In genomic region chr5:114570791-114571450, GRCm38 (mm10) we compare ENCODE assay signal across 8 mouse cellular contexts. TPM values are rescaled to one million over a fixed set of nuclear protein-coding genes. Genes with fewer than 3 reads are reported as not detected.
DNase-seq lines count a peak whose midpoint lies in the region; ATAC-seq lines count a peak whose summit lies in the region.

No protein-coding gene starts in this region.

- WGBS in heart, embryonic 14.5 days: 10% methylated on average over 14 of the region's 14 CpGs
- WGBS in embryonic facial prominence, embryonic 10.5 days: 3% methylated on average over 14 of the region's 14 CpGs
- WGBS in intestine, embryonic 14.5 days: 10% methylated on average over 14 of the region's 14 CpGs
- WGBS in midbrain, embryonic 16.5 days: 3% methylated on average over 14 of the region's 14 CpGs

- no peak for DNase-seq in heart, postnatal 25 days (ENCODE audit: low spot score)
- DNase-seq in embryonic facial prominence, embryonic 10.5 days (ENCODE audit: low spot score): no peak
- peak; percentile 65 for DNase-seq in intestine, embryonic 14.5 days (ENCODE audit: low spot score)
- DNase-seq in right cerebral cortex, adult 18-20 months: no peak
- no peak for DNase-seq in frontal cortex, postnatal 10 days (ENCODE audit: low spot score in 2 of 2)
- DNase-seq in urinary bladder, postnatal 4 days (ENCODE audit: low spot score in 2 of 2): no peak

- H3K9ac ChIP-seq in heart, embryonic 14.5 days (ENCODE audit: low read length): peak overlapping the region; percentile 54; the same call in 1 of the 2 replicates
- H3K9ac ChIP-seq in intestine, embryonic 14.5 days (ENCODE audit: low read length): peak overlapping the region; percentile 5; the same call in 1 of the 2 replicates
- H3K9ac ChIP-seq in midbrain, embryonic 16.5 days (ENCODE audit: low read depth, low read length): peak overlapping the region; percentile 76

- ATAC-seq in heart, embryonic 14.5 days (ENCODE audit: insufficient number of reproducible peaks, insufficient read depth, low FRiP score, low read depth): no peak
- no peak for ATAC-seq in intestine, embryonic 14.5 days (replicated peaks; ENCODE audit: low FRiP score, low TSS enrichment, low read depth)
- ATAC-seq in midbrain, embryonic 16.5 days: no peak

- intact Hi-C loops in heart, postnatal 25 days (cut with DNase I): loop anchor here (5.0 kb wide), 1 partner anchor 36 kb away; no protein-coding TSS in a partner anchor

- peak overlapping the region; percentile 67 for H3K4me2 ChIP-seq in heart, embryonic 14.5 days (ENCODE audit: low read length)
- peak overlapping the region; percentile 60 for H3K4me2 ChIP-seq in intestine, embryonic 14.5 days (ENCODE audit: low read length)
- H3K4me2 ChIP-seq in midbrain, embryonic 16.5 days (ENCODE audit: low read length): peak overlapping the region; percentile 86

- peak overlapping the region in 1 of 2 experiments; percentile 37; a peak in 2 of 4 replicates for H3K4me3 ChIP-seq in heart, embryonic 14.5 days (ENCODE audit: control insufficient read depth in 1 of 2, insufficient read depth in 1 of 2, low read depth in 1 of 2, low read length in 2 of 2)
- H3K4me3 ChIP-seq in embryonic facial prominence, embryonic 10.5 days: peak overlapping the region; percentile 82
- H3K4me3 ChIP-seq in intestine, embryonic 14.5 days (ENCODE audit: low read depth, low read length): peak overlapping the region; percentile 35
- H3K4me3 ChIP-seq in midbrain, embryonic 16.5 days (ENCODE audit: low read depth, low read length): peak overlapping the region; percentile 59

- peaks cover 50% of the 10 kb centered on the region for H3K27me3 ChIP-seq in heart, embryonic 14.5 days (ENCODE audit: control insufficient read depth, insufficient read depth, low read length)
- H3K27me3 ChIP-seq in embryonic facial prominence, embryonic 10.5 days (replicated peaks; ENCODE audit: low read depth, poor library complexity, severe bottlenecking): peaks cover 81% of the 10 kb centered on the region
- H3K27me3 ChIP-seq in intestine, embryonic 14.5 days (replicated peaks; ENCODE audit: control insufficient read depth, insufficient read depth, low read length): peaks cover 9% of the 10 kb centered on the region; the same call in 1 of the 2 replicates
- no peaks in the 10 kb centered on the region for H3K27me3 ChIP-seq in midbrain, embryonic 16.5 days (ENCODE audit: control insufficient read depth, insufficient read depth, low read depth, low read length)

- H3K9me3 ChIP-seq in heart, embryonic 14.5 days (ENCODE audit: control insufficient read depth, low read length): no peaks in the 10 kb centered on the region
- H3K9me3 ChIP-seq in embryonic facial prominence, embryonic 10.5 days: no peaks in the 10 kb centered on the region
- no peaks in the 10 kb centered on the region for H3K9me3 ChIP-seq in intestine, embryonic 14.5 days (ENCODE audit: control insufficient read depth, low read length)
- no peaks in the 10 kb centered on the region for H3K9me3 ChIP-seq in midbrain, embryonic 16.5 days (replicated peaks; ENCODE audit: control insufficient read depth, low read length, poor library complexity, severe bottlenecking)

- H3K4me1 ChIP-seq in heart, embryonic 14.5 days (ENCODE audit: control insufficient read depth in 2 of 2, insufficient read depth in 2 of 2, low read length in 2 of 2): peaks cover 21 to 51% of the 10 kb centered on the region in 2 experiments
- H3K4me1 ChIP-seq in embryonic facial prominence, embryonic 10.5 days: peaks cover 92% of the 10 kb centered on the region
- peaks cover 59% of the 10 kb centered on the region for H3K4me1 ChIP-seq in intestine, embryonic 14.5 days (replicated peaks; ENCODE audit: control insufficient read depth, insufficient read depth, low read length)
- peaks cover 61% of the 10 kb centered on the region for H3K4me1 ChIP-seq in midbrain, embryonic 16.5 days (ENCODE audit: control insufficient read depth, insufficient read depth, low read length)

- H3K36me3 ChIP-seq in heart, embryonic 14.5 days (ENCODE audit: control insufficient read depth, insufficient read depth, low read length): no peaks in the 10 kb centered on the region
- no peaks in the 10 kb centered on the region for H3K36me3 ChIP-seq in embryonic facial prominence, embryonic 10.5 days (replicated peaks)
- H3K36me3 ChIP-seq in intestine, embryonic 14.5 days (ENCODE audit: control insufficient read depth, insufficient read depth, low read length): no peaks in the 10 kb centered on the region
- no peaks in the 10 kb centered on the region for H3K36me3 ChIP-seq in midbrain, embryonic 16.5 days (ENCODE audit: control insufficient read depth, insufficient read depth, low read length)

- no peak overlapping the region for H3K27ac ChIP-seq in heart, embryonic 14.5 days (replicated peaks in 1 of 2; ENCODE audit: control insufficient read depth in 1 of 2, insufficient read depth in 1 of 2, low read depth in 2 of 2, low read length in 2 of 2)
- peak overlapping the region; percentile 58 for H3K27ac ChIP-seq in embryonic facial prominence, embryonic 10.5 days (replicated peaks)
- no peak overlapping the region for H3K27ac ChIP-seq in intestine, embryonic 14.5 days (ENCODE audit: low read depth)
- H3K27ac ChIP-seq in midbrain, embryonic 16.5 days (ENCODE audit: low read length): peak overlapping the region; percentile 87

RNA-seq across cellular contexts. Expression of gene Fam222a, which starts 3.1 kb away (rescaled TPM):
- 0.65 and 0.96 TPM in 2 replicates for polyA plus RNA-seq in heart, embryonic 14.5 days (2014; fragmentation: Nextera tagmentation; extraction: Ambion mirVana)
- 1 to 10 TPM; 2.4 to 4.2 TPM for total RNA-seq in heart, postnatal 25 days (2021)
- polyA plus RNA-seq in embryonic facial prominence, embryonic 10.5 days (2016; fragmentation: Nextera tagmentation; extraction: Ambion mirVana): 2.3 and 3.8 TPM in 2 replicates
- polyA plus RNA-seq in intestine, embryonic 14.5 days (2014; fragmentation: Nextera tagmentation; extraction: Ambion mirVana): 4.9 and 7.1 TPM in 2 replicates
- polyA plus RNA-seq in midbrain, embryonic 16.5 days (2015; fragmentation: Nextera tagmentation; extraction: Ambion mirVana): 5.3 and 6.0 TPM in 2 replicates

Comparison
In these comparisons a context has a peak if more than half of its experiments do, and no peak if none do; other contexts are left out.
1. H3K27ac ChIP-seq: peak in embryonic facial prominence, embryonic 10.5 days (single experiment) and midbrain, embryonic 16.5 days (single experiment); none in heart, embryonic 14.5 days (0 of 2) and intestine, embryonic 14.5 days (single experiment).
2. H3K9ac ChIP-seq: peak in every context shown above with its lines; median percentile 76 in midbrain, embryonic 16.5 days; 54 in heart, embryonic 14.5 days; 5 in intestine, embryonic 14.5 days.
3. Peak in every context shown above with its lines, with median percentiles within 50 percentile points of each other: H3K4me2 ChIP-seq.